Mouse (Mus musculus): ENCODE measurements around the gene Smpdl3a. TPM values are rescaled to one million over a fixed set of nuclear protein-coding genes. Genes with fewer than 3 reads are reported as not detected.

Smpdl3a gene
- total and polyA plus RNA-seq, 2 experiments from 2014 or later = 32.5 to 37.0 TPM

GRCm38 (mm10) chr10:57794491-57795461, 641 bp downstream of the Smpdl3a start:
- Histone ChIP-seq H3K4me2 (ENCODE audit: low read depth) (peak overlapping the region; percentile 100), H3K27ac (ENCODE audit: low read depth, low read length) (peak overlapping the region; percentile 66), H3K27me3 (ENCODE audit: insufficient read depth, low read length) (no peaks in the 10 kb centered on the region), H3K9ac (peak overlapping the region; percentile 71), H3K4me1 (ENCODE audit: insufficient read depth) (no peaks in the 10 kb centered on the region), H3K4me3 (ENCODE audit: low read depth, low read length) (peak overlapping the region; percentile 50), H3K9me3 (ENCODE audit: low read length) (0 out of 2 replicates have a peak, but pooled peaks cover 3% of the 10 kb centered on the region), H3K36me3 (ENCODE audit: insufficient read depth) (no peaks in the 10 kb centered on the region)
- peak; percentile 86 for ATAC-seq
- WGBS = 4% methylated on average over 44 of the region's 44 CpGs
- DNase-seq = peak; percentile 61
- no peak for TF ChIP-seq CTCF (IDR thresholded peaks at IDR 0.05; ENCODE audit: low read depth)

GRCm38 (mm10) chr10:57795542-57795941, 1.4 kb downstream of the Smpdl3a start:
- Histone ChIP-seq H3K27ac (ENCODE audit: low read depth, low read length) (0 out of 2 replicates have a peak overlapping the region, but pooled peaks have one; percentile 15), H3K27me3 (ENCODE audit: insufficient read depth, low read length) (no peaks in the 10 kb centered on the region), H3K9me3 (ENCODE audit: low read length) (0 out of 2 replicates have a peak, but pooled peaks cover 3% of the 10 kb centered on the region), H3K4me2 (ENCODE audit: low read depth) (peak overlapping the region; percentile 100), H3K4me3 (ENCODE audit: low read depth, low read length) (peak overlapping the region; percentile 50), H3K4me1 (ENCODE audit: insufficient read depth) (no peaks in the 10 kb centered on the region), H3K9ac (peak overlapping the region; percentile 71), H3K36me3 (ENCODE audit: insufficient read depth) (no peaks in the 10 kb centered on the region)
- no peak for ATAC-seq
- no peak for DNase-seq
- 36% methylated on average over 4 of the region's 4 CpGs for WGBS
- TF ChIP-seq CTCF (IDR thresholded peaks at IDR 0.05; ENCODE audit: low read depth) = no peak

DNA sequence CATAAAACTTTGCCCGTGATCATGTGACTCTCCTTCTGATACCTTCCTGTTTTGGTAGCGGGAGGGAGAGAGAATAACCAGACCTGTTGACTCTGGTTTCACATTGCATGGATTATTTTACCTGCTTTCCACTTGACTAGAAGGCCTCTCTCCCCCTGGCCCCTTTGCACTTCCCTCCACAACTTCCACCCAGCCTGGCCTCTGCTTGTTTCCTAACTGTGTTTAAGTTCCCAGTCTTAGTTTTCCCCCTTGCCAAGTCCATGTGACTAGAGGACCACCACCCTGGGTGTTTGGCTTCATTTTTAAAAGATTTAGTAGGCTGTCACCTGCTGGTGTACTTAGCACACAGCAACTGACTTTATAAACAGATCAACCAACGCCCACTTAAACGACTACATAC, 1.9 kb downstream of the Smpdl3a start:
- Histone ChIP-seq H3K27ac (ENCODE audit: low read depth, low read length) (no peak overlapping the region), H3K4me1 (ENCODE audit: insufficient read depth) (no peaks in the 10 kb centered on the region), H3K9ac (no peak overlapping the region), H3K36me3 (ENCODE audit: insufficient read depth) (no peaks in the 10 kb centered on the region), H3K4me3 (ENCODE audit: low read depth, low read length) (no peak overlapping the region), H3K27me3 (ENCODE audit: insufficient read depth, low read length) (no peaks in the 10 kb centered on the region), H3K9me3 (ENCODE audit: low read length) (0 out of 2 replicates have a peak, but pooled peaks cover 3% of the 10 kb centered on the region), H3K4me2 (ENCODE audit: low read depth) (0 out of 2 replicates have a peak overlapping the region, but pooled peaks have one; percentile 100)
- DNase-seq (peak; percentile 43), ATAC-seq (peak; percentile 44; the same call in 1 of the 2 replicates)
- 45% methylated on average over 4 of the region's 4 CpGs for WGBS
- peak; percentile 62 for TF ChIP-seq CTCF (IDR thresholded peaks at IDR 0.05; ENCODE audit: low read depth)

DNA sequence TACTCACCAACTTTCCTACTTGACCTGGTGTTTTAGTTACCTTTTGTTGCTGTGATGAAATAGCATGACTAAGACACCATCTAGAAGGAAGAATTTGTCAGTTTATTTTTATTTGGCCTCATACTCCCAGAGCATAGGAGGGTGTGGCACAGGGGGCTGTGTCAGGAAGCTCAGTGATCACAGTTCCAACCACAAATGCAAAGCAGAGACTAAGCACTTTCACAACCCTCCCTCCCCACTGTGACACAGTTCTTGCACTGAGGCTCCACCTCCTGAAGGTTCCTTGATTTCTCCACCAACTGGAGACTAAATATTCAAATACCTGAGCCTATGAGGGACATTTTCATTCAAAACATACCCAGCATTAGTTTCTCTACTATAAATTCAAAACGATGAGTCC, 5.4 kb downstream of the Smpdl3a start:
- no peaks in the 10 kb centered on the region for H3K27me3 ChIP-seq (ENCODE audit: insufficient read depth, low read length)
- H3K9ac ChIP-seq = no peak overlapping the region
- H3K4me1 ChIP-seq (ENCODE audit: insufficient read depth) = no peaks in the 10 kb centered on the region
- TF ChIP-seq CTCF (IDR thresholded peaks at IDR 0.05; ENCODE audit: low read depth) = no peak
- DNase-seq = no peak
- 96% methylated on average over 1 of the region's 1 CpGs for WGBS
- no peak for ATAC-seq
- no peak overlapping the region for H3K4me3 ChIP-seq (ENCODE audit: low read depth, low read length)
- no peak overlapping the region for H3K4me2 ChIP-seq (ENCODE audit: low read depth)
- no peaks in the 10 kb centered on the region for H3K36me3 ChIP-seq (ENCODE audit: insufficient read depth)
- H3K9me3 ChIP-seq (ENCODE audit: low read length) = no peaks in the 10 kb centered on the region
- no peak overlapping the region for H3K27ac ChIP-seq (ENCODE audit: low read depth, low read length)

DNA sequence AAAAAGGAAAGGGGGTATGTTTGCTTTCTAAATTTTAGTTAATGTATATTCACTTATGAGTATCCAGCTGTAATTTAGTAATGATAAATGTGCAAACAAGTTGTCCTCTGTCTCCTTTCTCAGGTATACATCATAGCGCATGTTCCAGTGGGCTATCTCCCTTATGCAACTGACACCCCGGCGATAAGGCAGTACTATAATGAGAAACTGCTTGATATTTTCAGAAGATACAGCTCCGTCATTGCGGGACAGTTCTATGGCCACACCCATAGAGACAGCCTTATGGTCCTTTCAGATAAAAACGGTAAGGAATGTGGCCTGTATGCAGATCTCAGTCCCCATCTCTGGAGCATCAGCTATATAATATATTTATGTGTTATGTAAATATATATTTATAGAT, 13.6 kb downstream of the Smpdl3a start:
- no peaks in the 10 kb centered on the region for H3K27me3 ChIP-seq (ENCODE audit: insufficient read depth, low read length)
- ATAC-seq (no peak), DNase-seq (no peak)
- H3K4me2 ChIP-seq (ENCODE audit: low read depth) = no peak overlapping the region
- H3K9me3 ChIP-seq (ENCODE audit: low read length) = no peaks in the 10 kb centered on the region
- 94% methylated on average over 6 of the region's 6 CpGs for WGBS
- TF ChIP-seq CTCF (IDR thresholded peaks at IDR 0.05; ENCODE audit: low read depth) = no peak
- no peak overlapping the region for H3K27ac ChIP-seq (ENCODE audit: low read depth, low read length)
- H3K36me3 ChIP-seq (ENCODE audit: insufficient read depth) = no peaks in the 10 kb centered on the region
- H3K4me1 ChIP-seq (ENCODE audit: insufficient read depth) = no peaks in the 10 kb centered on the region
- H3K4me3 ChIP-seq (ENCODE audit: low read depth, low read length) = no peak overlapping the region
- no peak overlapping the region for H3K9ac ChIP-seq

GRCm38 (mm10) chr10:57812161-57812856, 18.2 kb downstream of the Smpdl3a start:
- 88% methylated on average over 5 of the region's 5 CpGs for WGBS
- H3K4me3 ChIP-seq (ENCODE audit: low read depth, low read length) = no peak overlapping the region
- H3K27me3 ChIP-seq (ENCODE audit: insufficient read depth, low read length) = no peaks in the 10 kb centered on the region
- no peak overlapping the region for H3K27ac ChIP-seq (ENCODE audit: low read depth, low read length)
- TF ChIP-seq CTCF (IDR thresholded peaks at IDR 0.05; ENCODE audit: low read depth) = no peak
- no peaks in the 10 kb centered on the region for H3K36me3 ChIP-seq (ENCODE audit: insufficient read depth)
- no peak overlapping the region for H3K9ac ChIP-seq
- H3K4me2 ChIP-seq (ENCODE audit: low read depth) = no peak overlapping the region
- no peak for DNase-seq
- no peak for ATAC-seq
- H3K4me1 ChIP-seq (ENCODE audit: insufficient read depth) = no peaks in the 10 kb centered on the region
- no peaks in the 10 kb centered on the region for H3K9me3 ChIP-seq (ENCODE audit: low read length)

All from forebrain, postnatal 0 days (tissue).